Mouse (Mus musculus) spleen, adult 2 months (tissue): ENCODE measurements around the gene Pnkd. TPM values are rescaled to one million over a fixed set of nuclear protein-coding genes. Genes with fewer than 3 reads are reported as not detected.

Source experiments
- DNase-seq, 2 experiments: peaks; one replicate each; pipeline versions ENCODE4 v3.0.0 to v3.0.0-alpha.2; 2012 to 2021; ENCODE audit warnings: low spot score in 2 of 2, low read depth in 1 of 2
- H3K27ac ChIP-seq: fragments of 200-500 bp; 2 replicates; pipeline ENCODE4 v1.5.1; 2012; ENCODE audit warnings: low read length, inconsistent platforms; ENCODE audit not compliant: insufficient read depth
- H3K27me3 ChIP-seq: fragments of 200-500 bp; 2 replicates; pipeline ENCODE4 v1.6.1; 2012; ENCODE audit warnings: mild to moderate bottlenecking, moderate library complexity, low read length, inconsistent platforms; ENCODE audit not compliant: control insufficient read depth, insufficient read depth
- H3K36me3 ChIP-seq: fragments of 200-500 bp; 2 replicates; pipeline ENCODE4 v1.6.1; 2012; ENCODE audit warnings: mild to moderate bottlenecking, low read length, inconsistent platforms; ENCODE audit not compliant: control insufficient read depth, insufficient read depth
- H3K4me1 ChIP-seq: fragments of 200-500 bp; 2 replicates; pipeline ENCODE4 v1.6.1; 2011; ENCODE audit warnings: inconsistent platforms; ENCODE audit not compliant: control insufficient read depth, insufficient read depth, insufficient read length
- H3K4me3 ChIP-seq: fragments of 200-500 bp; 2 replicates; pipeline ENCODE4 v1.5.1; 2011; ENCODE audit warnings: mild to moderate bottlenecking, inconsistent platforms; ENCODE audit not compliant: insufficient read depth, insufficient read length; ENCODE audit errors: extremely low read depth
- CTCF ChIP-seq: fragments of 200-500 bp; IDR thresholded peaks from 2 replicates; pipeline ENCODE4 v1.5.1; 2011; ENCODE audit warnings: mild to moderate bottlenecking, inconsistent platforms; ENCODE audit not compliant: insufficient read depth, insufficient read length, insufficient replicate concordance; ENCODE audit errors: extremely low read depth
- POLR2A ChIP-seq: fragments of 200-500 bp; IDR thresholded peaks from 2 replicates; pipeline ENCODE4 v1.6.1; 2011; ENCODE audit warnings: low read depth, low read length, inconsistent platforms
- WGBS: fragments of 180-500 bp; shearing (Covaris S2); methylation state at CpG from one replicate; pipeline ENCODE4 v1.1.7; 2018; 5-methylcytosine and 5-hydroxymethylcytosine counted together
- polyA plus RNA-seq: library from polyadenylated mRNA; depleted of rRNA; stranded (reverse); fragments of >200 nt; gene quantifications from 2 replicates; pipeline ENCODE4 v1.2.3, GENCODE M21; 2012

Pnkd gene
- polyA plus RNA-seq, 1 experiment = 33.8 TPM

DNA sequence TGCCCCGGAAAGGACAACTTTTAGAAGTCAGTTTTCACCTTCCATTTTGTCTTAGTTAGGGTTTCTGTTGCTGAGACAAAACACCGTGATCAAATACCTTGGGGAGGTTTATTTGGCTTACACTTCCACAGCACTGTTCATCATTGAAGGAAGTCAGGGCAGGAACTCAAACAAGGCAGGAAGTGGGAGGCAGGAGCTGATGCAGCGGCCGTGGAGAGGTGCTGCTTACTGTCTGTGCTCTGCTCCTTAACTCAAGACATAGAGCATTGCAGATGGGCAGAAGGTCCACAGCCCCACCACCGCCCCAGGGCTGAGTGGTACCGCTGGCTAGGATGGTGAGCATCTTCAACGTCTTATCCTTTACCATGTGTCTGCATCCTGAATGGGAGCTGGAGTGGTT, 57.2 kb downstream of the Pnkd start:
- TF ChIP-seq POLR2A (no peak), CTCF (no peak)
- no peak for DNase-seq
- no peaks in the 10 kb centered on the region for H3K36me3 ChIP-seq
- WGBS = 71% methylated on average over 7 of the region's 7 CpGs
- H3K27me3 ChIP-seq = no peaks in the 10 kb centered on the region
- H3K4me3 ChIP-seq = no peak overlapping the region
- no peak overlapping the region for H3K27ac ChIP-seq
- no peaks in the 10 kb centered on the region for H3K4me1 ChIP-seq

DNA sequence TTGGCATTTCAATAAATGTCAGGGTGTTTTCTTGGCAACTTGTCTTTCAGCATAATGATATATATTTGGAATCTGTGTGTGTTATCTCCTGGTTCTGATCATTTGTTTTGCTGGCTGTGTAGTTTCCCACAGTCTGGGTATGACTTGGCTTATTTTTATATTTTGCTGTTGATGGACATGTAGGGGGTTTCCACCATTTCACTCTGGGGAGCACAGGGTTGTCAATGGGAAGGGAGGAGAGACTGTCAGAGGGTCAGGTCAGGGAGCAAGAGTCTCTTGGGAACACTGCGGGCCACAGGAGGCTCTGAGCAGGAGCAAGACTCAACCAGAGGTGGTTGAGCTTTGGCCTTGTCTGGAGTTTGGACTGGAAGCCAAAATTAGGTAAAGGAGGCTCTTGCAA, 57.6 kb downstream of the Pnkd start:
- no peak overlapping the region for H3K27ac ChIP-seq
- no peaks in the 10 kb centered on the region for H3K36me3 ChIP-seq
- H3K27me3 ChIP-seq = no peaks in the 10 kb centered on the region
- H3K4me3 ChIP-seq = no peak overlapping the region
- no peak for DNase-seq
- TF ChIP-seq POLR2A = no peak
- TF ChIP-seq CTCF = no peak
- WGBS = 79% methylated on average over 1 of the region's 1 CpGs
- H3K4me1 ChIP-seq = no peaks in the 10 kb centered on the region

DNA sequence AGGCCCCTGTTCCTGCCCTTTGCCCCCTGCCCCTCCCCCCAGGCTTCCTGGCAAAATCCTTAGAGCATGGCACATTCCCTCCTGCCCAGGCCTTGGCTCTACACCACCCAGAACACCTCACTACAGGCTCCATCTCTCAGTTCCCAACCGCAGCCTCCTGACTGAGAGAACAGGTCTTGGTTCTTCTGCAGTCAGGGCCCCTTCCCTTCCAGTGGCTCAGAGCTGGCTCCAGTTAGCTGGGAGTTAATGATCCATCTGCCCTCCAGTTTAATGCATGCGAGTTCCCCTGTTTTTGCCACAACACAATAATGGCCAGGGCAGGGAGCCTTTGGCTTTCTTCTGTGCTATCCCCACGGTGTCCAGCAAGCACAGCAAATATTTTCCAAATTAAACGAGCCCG, 58.4 kb downstream of the Pnkd start:
- Histone ChIP-seq H3K36me3 (no peaks in the 10 kb centered on the region), H3K27ac (no peak overlapping the region), H3K4me1 (no peaks in the 10 kb centered on the region), H3K4me3 (no peak overlapping the region), H3K27me3 (no peaks in the 10 kb centered on the region)
- 85% methylated on average over 5 of the region's 5 CpGs for WGBS
- TF ChIP-seq CTCF (no peak), POLR2A (no peak)
- no peak for DNase-seq

DNA sequence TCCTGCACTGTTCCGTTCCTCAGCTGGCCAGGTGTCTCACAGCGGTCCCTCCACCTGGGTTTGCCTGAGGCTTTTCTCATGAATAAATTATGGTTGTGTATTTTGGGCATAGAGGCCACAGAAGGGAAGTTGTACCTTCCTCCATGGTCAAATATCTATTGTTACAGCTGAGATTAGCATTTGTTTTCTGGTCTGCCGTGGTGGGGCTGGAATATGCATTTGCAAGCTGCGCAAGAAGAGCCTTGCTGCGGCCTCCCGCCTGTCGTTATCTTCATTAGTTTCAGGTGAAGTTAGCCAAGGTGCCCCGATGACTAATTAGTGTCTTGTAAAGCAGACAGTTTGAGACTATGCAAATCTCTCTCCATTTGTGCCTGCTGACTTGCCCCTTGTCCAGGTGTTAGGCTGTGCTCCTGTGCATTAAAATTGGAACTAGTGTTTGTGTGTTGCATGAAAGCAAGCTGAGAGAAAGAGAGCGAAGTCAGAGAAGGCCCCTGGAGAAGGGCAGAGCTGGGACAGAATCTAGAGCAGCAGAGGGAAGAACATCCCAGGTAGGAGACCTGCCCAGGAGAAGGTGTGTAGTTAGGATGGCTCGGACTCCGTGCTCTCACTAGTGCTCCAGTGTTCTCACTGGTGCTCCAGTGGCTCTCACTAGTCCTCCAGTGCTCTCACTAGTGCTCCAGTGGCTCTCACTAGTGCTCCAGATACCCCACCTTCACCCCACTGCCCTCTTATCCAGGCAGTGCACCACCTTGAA, 59.6 kb downstream of the Pnkd start:
- Histone ChIP-seq H3K27ac (no peak overlapping the region), H3K4me3 (no peak overlapping the region), H3K27me3 (no peaks in the 10 kb centered on the region), H3K4me1 (no peaks in the 10 kb centered on the region), H3K36me3 (no peaks in the 10 kb centered on the region)
- WGBS = 69% methylated on average over 11 of the region's 11 CpGs
- DNase-seq = no peak
- no peak for TF ChIP-seq CTCF
- TF ChIP-seq POLR2A = no peak

DNA sequence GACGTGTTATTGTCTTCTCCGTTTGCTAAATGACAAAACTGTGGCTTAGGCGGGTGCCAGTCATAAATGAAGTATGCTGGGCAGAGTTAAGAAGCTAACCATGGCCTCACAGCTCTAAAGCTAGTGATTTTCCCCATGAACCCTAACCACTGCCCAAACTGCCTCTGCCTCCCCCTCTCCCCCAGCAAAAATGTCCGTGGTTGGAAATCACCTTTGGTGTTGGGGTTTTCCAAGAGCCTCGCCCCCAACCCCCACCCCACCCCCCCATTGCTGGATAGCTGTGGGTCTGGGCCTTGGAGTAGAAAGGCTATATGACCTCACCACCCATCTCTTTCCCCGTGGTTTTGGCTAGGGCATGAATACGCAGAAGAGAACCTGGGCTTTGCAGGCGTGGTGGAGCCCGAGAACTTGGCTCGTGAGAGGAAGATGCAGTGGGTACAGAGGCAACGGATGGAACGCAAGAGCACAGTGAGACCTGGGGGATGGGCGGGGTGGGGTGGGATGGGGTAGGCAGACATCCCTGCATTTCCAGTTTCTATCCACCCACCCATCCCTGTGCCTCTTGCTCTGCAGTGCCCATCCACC, 66.5 kb downstream of the Pnkd start:
- 81% methylated on average over 13 of the region's 13 CpGs for WGBS
- TF ChIP-seq CTCF = no peak
- TF ChIP-seq POLR2A = no peak
- no peaks in the 10 kb centered on the region for H3K36me3 ChIP-seq
- H3K4me1 ChIP-seq = no peaks in the 10 kb centered on the region
- H3K4me3 ChIP-seq = no peak overlapping the region
- no peaks in the 10 kb centered on the region for H3K27me3 ChIP-seq
- DNase-seq = no peak
- no peak overlapping the region for H3K27ac ChIP-seq

DNA sequence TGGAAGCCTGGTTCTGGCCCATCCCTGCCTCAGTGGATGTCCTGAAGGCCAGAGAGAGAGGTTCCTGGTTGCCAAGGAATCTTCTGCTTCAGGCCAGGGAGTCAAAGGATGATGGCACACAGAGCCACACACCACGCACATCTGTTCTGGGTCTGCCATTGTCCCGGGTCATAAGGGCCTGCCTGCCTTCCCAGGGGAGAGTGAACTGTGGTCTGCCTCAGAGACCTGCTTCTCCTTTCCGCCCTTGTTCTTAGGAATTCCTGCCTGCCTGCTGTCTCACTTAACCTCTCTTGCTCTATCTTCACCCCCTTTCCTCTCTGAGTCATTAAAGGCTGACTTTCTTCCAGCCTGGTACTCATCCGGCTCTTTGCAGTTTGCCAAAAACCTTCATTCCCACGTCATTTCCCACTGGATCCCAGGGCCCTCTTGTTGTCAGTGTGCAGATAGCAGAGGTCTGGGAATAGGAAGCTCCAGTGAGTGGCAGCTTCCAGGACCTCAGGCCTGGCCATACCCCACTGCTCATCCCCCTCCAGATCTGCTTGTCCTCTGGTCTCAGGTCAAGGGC, 67.9 kb downstream of the Pnkd start:
- 64% methylated on average over 5 of the region's 5 CpGs for WGBS
- TF ChIP-seq CTCF (no peak), POLR2A (no peak)
- H3K36me3 ChIP-seq = no peaks in the 10 kb centered on the region
- H3K27me3 ChIP-seq = no peaks in the 10 kb centered on the region
- DNase-seq = no peak
- no peak overlapping the region for H3K4me3 ChIP-seq
- H3K27ac ChIP-seq = no peak overlapping the region
- no peaks in the 10 kb centered on the region for H3K4me1 ChIP-seq
